Mouse (Mus musculus): Measurements from ENCODE around the gene Gm11985. TPM values are rescaled to one million over a fixed set of nuclear protein-coding genes. Genes with fewer than 3 reads are reported as not detected.
A peak's percentile ranks its signal among the peaks of the same experiment; 100 is the strongest.

Gene Gm11985
- polyA plus RNA-seq, 1 experiment from 2014 or later = not detected

DNA sequence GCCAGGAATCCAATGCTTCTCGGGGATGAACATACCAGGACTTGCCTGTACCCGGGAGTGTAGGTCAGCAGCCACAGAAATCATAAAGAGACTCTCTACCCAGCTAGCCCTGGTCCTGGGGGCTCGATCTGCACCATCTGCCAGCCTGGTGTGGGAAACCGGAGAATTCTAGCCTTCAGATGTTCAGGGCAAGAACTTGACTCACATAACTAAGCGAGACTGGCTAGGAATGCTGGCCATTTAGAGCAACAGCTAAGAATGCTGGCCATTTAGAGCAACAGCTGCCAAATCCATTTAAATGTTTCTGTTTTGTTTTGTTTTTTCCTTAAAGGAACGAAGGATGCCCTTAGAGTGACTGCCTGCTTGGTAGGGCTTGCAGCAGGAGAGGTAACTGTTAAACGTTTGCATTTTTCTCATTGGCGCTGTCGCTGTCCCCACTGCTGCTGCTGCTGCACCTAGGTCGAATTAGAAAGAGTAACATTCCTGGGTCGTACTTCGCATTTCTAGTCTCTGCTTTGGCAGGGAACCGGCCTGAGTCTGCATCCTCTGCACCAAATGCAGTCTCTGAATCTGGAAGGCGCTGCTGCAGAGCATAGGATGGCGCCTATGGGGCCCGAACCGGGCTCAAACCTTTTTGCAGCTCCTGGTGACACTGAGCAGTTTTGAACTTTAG is 23.9 kb upstream of the Gm11985 start:
- H3K9ac ChIP-seq (ENCODE audit: low read length) = peak overlapping the region; percentile 38; the same call in 1 of the 2 replicates
- H3K4me3 ChIP-seq (ENCODE audit: low read depth, low read length) = peak overlapping the region; percentile 58
- 24% methylated on average over 17 of the region's 17 CpGs for WGBS

DNA sequence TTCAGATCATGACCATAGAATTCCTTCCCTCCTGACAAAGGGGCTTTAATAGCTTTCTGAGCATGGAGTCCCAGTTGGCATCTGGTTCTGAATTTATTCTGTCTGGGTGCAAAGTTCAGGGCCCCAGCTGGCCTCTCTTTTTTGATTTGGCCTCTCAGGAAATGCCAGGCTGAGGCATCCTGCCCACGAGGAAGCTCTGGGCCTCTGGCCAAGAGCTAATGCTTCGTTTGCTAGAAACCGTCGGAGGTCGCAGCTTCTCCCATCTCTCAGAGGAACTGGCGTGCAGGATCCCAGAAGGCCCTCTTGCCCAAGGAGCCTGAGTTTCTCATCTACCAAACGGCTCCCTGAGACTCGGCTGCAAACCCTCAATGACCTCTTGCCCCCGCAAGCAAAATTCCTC is 22.8 kb upstream of the Gm11985 start:
- H3K27me3 ChIP-seq (ENCODE audit: control insufficient read depth, insufficient read depth, low read length) = no peaks in the 10 kb centered on the region; the same call in 1 of the 2 replicates
- DNase-seq (ENCODE audit: low spot score) = no peak
- H3K9me3 ChIP-seq (ENCODE audit: control insufficient read depth, low read length) = no peaks in the 10 kb centered on the region
- TF ChIP-seq CTCF (IDR thresholded peaks at IDR 0.05; ENCODE audit: low read depth) (no peak), EP300 (optimal IDR thresholded peaks at IDR 0.05) (no peak)
- no peak overlapping the region for H3K27ac ChIP-seq (replicated peaks)
- H3K4me3 ChIP-seq (ENCODE audit: low read depth, low read length) = 0 out of 2 replicates have a peak overlapping the region, but pooled peaks have one; percentile 4
- no peaks in the 10 kb centered on the region for H3K36me3 ChIP-seq (ENCODE audit: control insufficient read depth, insufficient read depth, low read length)
- ATAC-seq (ENCODE audit: low FRiP score, low TSS enrichment) = no peak
- H3K4me1 ChIP-seq (replicated peaks; ENCODE audit: control insufficient read depth, insufficient read depth) = peaks cover 5% of the 10 kb centered on the region; the same call in 1 of the 2 replicates
- no peak overlapping the region for H3K9ac ChIP-seq (ENCODE audit: low read length)
- 19% methylated on average over 9 of the region's 9 CpGs for WGBS
- no peak overlapping the region; the same call in 1 of the 2 replicates for H3K4me2 ChIP-seq (replicated peaks; ENCODE audit: low read depth)

More for the DNA sequence above, 23.9 kb upstream of the Gm11985 start:
- Histone ChIP-seq H3K4me1 (replicated peaks; ENCODE audit: control insufficient read depth, insufficient read depth) (peaks cover 5% of the 10 kb centered on the region; the same call in 1 of the 2 replicates), H3K27ac (replicated peaks) (no peak overlapping the region), H3K27me3 (ENCODE audit: control insufficient read depth, insufficient read depth, low read length) (no peaks in the 10 kb centered on the region; the same call in 1 of the 2 replicates), H3K9me3 (ENCODE audit: control insufficient read depth, low read length) (no peaks in the 10 kb centered on the region), H3K4me2 (replicated peaks; ENCODE audit: low read depth) (peak overlapping the region; percentile 86), H3K36me3 (ENCODE audit: control insufficient read depth, insufficient read depth, low read length) (no peaks in the 10 kb centered on the region)
- no peak for ATAC-seq (ENCODE audit: low FRiP score, low TSS enrichment)
- no peak for TF ChIP-seq EP300 (optimal IDR thresholded peaks at IDR 0.05)
- TF ChIP-seq CTCF (IDR thresholded peaks at IDR 0.05; ENCODE audit: low read depth) = no peak
- DNase-seq (ENCODE audit: low spot score) = no peak

- WGBS = 13% methylated on average over 6 of the region's 6 CpGs
- ATAC-seq (ENCODE audit: low FRiP score, low TSS enrichment) (peak; percentile 58; the same call in 1 of the 2 replicates), DNase-seq (ENCODE audit: low spot score) (peak; percentile 77)
- Histone ChIP-seq H3K27me3 (ENCODE audit: control insufficient read depth, insufficient read depth, low read length) (no peaks in the 10 kb centered on the region; the same call in 1 of the 2 replicates), H3K9me3 (ENCODE audit: control insufficient read depth, low read length) (no peaks in the 10 kb centered on the region), H3K4me3 (ENCODE audit: low read depth, low read length) (no peak overlapping the region), H3K4me2 (replicated peaks; ENCODE audit: low read depth) (no peak overlapping the region), H3K36me3 (ENCODE audit: control insufficient read depth, insufficient read depth, low read length) (no peaks in the 10 kb centered on the region), H3K27ac (replicated peaks) (no peak overlapping the region), H3K9ac (ENCODE audit: low read length) (no peak overlapping the region), H3K4me1 (replicated peaks; ENCODE audit: control insufficient read depth, insufficient read depth) (peaks cover 5% of the 10 kb centered on the region; the same call in 1 of the 2 replicates)
- TF ChIP-seq EP300 (optimal IDR thresholded peaks at IDR 0.05) (no peak), CTCF (IDR thresholded peaks at IDR 0.05; ENCODE audit: low read depth) (peak; percentile 91)
Measured at GRCm38 (mm10) chr11:7210343-7210742, 22.0 kb upstream of the Gm11985 start.

DNA sequence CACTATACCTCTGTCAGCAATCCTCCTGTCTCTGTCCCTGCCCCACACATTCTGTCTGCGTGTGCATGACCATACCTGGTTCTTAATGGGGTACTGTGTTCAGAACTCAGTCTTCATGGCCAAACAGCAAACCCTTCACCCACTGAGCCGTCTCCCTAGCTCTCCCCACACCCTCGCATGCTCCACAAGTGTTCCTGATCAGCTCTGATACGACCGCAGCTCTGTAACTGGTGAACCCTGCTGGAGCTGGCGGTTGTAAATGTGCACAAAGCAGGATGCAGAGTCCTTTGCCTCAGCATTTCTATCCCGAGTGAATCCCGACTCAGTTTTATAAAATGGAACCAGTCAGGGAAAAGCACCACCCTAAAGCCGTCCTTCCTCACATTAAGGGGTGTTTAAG is 15.5 kb upstream of the Gm11985 start:
- TF ChIP-seq CTCF (IDR thresholded peaks at IDR 0.05; ENCODE audit: low read depth) (no peak), EP300 (optimal IDR thresholded peaks at IDR 0.05) (no peak)
- no peak overlapping the region for H3K4me3 ChIP-seq (ENCODE audit: low read depth, low read length)
- 90% methylated on average over 9 of the region's 9 CpGs for WGBS
- H3K4me1 ChIP-seq (replicated peaks; ENCODE audit: control insufficient read depth, insufficient read depth) = no peaks in the 10 kb centered on the region
- no peaks in the 10 kb centered on the region for H3K36me3 ChIP-seq (ENCODE audit: control insufficient read depth, insufficient read depth, low read length)
- DNase-seq (ENCODE audit: low spot score) (no peak), ATAC-seq (ENCODE audit: low FRiP score, low TSS enrichment) (no peak)
- H3K9me3 ChIP-seq (ENCODE audit: control insufficient read depth, low read length) = no peaks in the 10 kb centered on the region
- H3K27ac ChIP-seq (replicated peaks) = no peak overlapping the region
- no peaks in the 10 kb centered on the region for H3K27me3 ChIP-seq (ENCODE audit: control insufficient read depth, insufficient read depth, low read length)
- H3K4me2 ChIP-seq (replicated peaks; ENCODE audit: low read depth) = no peak overlapping the region
- H3K9ac ChIP-seq (ENCODE audit: low read length) = no peak overlapping the region

- ATAC-seq (ENCODE audit: low FRiP score, low TSS enrichment) (no peak), DNase-seq (ENCODE audit: low spot score) (no peak)
- 63% methylated on average over 7 of the region's 7 CpGs for WGBS
- Histone ChIP-seq H3K4me3 (ENCODE audit: low read depth, low read length) (no peak overlapping the region), H3K9ac (ENCODE audit: low read length) (no peak overlapping the region), H3K36me3 (ENCODE audit: control insufficient read depth, insufficient read depth, low read length) (no peaks in the 10 kb centered on the region), H3K27me3 (ENCODE audit: control insufficient read depth, insufficient read depth, low read length) (no peaks in the 10 kb centered on the region), H3K4me2 (replicated peaks; ENCODE audit: low read depth) (no peak overlapping the region), H3K27ac (replicated peaks) (no peak overlapping the region), H3K4me1 (replicated peaks; ENCODE audit: control insufficient read depth, insufficient read depth) (no peaks in the 10 kb centered on the region), H3K9me3 (ENCODE audit: control insufficient read depth, low read length) (no peaks in the 10 kb centered on the region)
- TF ChIP-seq EP300 (optimal IDR thresholded peaks at IDR 0.05) (no peak), CTCF (IDR thresholded peaks at IDR 0.05; ENCODE audit: low read depth) (no peak)
Measured at GRCm38 (mm10) chr11:7202206-7202605, 13.8 kb upstream of the Gm11985 start.

DNA sequence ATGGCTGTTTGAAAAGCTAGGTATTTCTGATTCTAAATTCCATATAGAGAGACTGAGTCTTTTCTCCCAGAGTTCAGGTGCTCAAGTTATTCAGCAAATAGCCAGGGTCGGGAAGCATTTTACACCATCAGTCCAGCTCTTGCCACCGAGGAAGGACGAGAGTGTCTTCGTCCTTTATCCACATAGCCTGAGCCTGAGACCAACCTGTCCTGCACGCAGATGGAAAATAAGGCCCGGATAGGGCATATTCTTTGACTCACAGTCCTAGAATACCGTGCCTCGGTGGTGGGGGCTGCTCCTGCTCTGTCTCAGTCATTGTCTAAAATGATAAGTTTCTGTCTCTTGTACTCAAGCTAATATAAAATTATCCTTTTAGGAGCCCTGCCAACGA is 12.0 kb upstream of the Gm11985 start:
- no peak overlapping the region for H3K9ac ChIP-seq (ENCODE audit: low read length)
- no peak for ATAC-seq (ENCODE audit: low FRiP score, low TSS enrichment)
- TF ChIP-seq CTCF (IDR thresholded peaks at IDR 0.05; ENCODE audit: low read depth) (no peak), EP300 (optimal IDR thresholded peaks at IDR 0.05) (no peak)
- DNase-seq (ENCODE audit: low spot score) = no peak
- WGBS = 79% methylated on average over 9 of the region's 9 CpGs
- H3K27ac ChIP-seq (replicated peaks) = no peak overlapping the region
- no peaks in the 10 kb centered on the region for H3K9me3 ChIP-seq (ENCODE audit: control insufficient read depth, low read length)
- H3K4me2 ChIP-seq (replicated peaks; ENCODE audit: low read depth) = no peak overlapping the region
- no peak overlapping the region for H3K4me3 ChIP-seq (ENCODE audit: low read depth, low read length)
- no peaks in the 10 kb centered on the region for H3K36me3 ChIP-seq (ENCODE audit: control insufficient read depth, insufficient read depth, low read length)
- no peaks in the 10 kb centered on the region for H3K4me1 ChIP-seq (replicated peaks; ENCODE audit: control insufficient read depth, insufficient read depth)
- no peaks in the 10 kb centered on the region for H3K27me3 ChIP-seq (ENCODE audit: control insufficient read depth, insufficient read depth, low read length)
